In genomic region chr1:64944746-64945145, GRCm38 (mm10) we compare ENCODE assay signal across 22 mouse cellular contexts.
"Had no signal": no experiment of that assay in that cellular context is flagged by ENCODE, and none has a peak within 500 bp of the region (broad histone marks: within the 10 kb centered on the region; RNA-seq: fewer than 3 reads in every experiment).

No protein-coding gene starts in this region.

- H3K27ac ChIP-seq: kidney, postnatal 0 days; limb, embryonic 10.5 days; limb, embryonic 13.5 days; liver, embryonic 12.5 days; liver, embryonic 15.5 days; lung, embryonic 15.5 days; midbrain, embryonic 12.5 days; midbrain, embryonic 15.5 days; neural tube, embryonic 13.5 days; stomach, postnatal 0 days had no signal

- H3K27me3 ChIP-seq: limb, embryonic 13.5 days; liver, embryonic 12.5 days; liver, embryonic 15.5 days; lung, embryonic 15.5 days; midbrain, embryonic 12.5 days; midbrain, embryonic 15.5 days; neural tube, embryonic 13.5 days had no signal

- H3K4me2 ChIP-seq: limb, embryonic 13.5 days; liver, embryonic 12.5 days; liver, embryonic 15.5 days; lung, embryonic 15.5 days; midbrain, embryonic 12.5 days; midbrain, embryonic 15.5 days; neural tube, embryonic 13.5 days had no signal

- H3K4me1 ChIP-seq: limb, embryonic 10.5 days; limb, embryonic 13.5 days; midbrain, embryonic 15.5 days had no signal

- H3K9ac ChIP-seq: limb, embryonic 13.5 days; liver, embryonic 12.5 days; liver, embryonic 15.5 days; lung, embryonic 15.5 days; midbrain, embryonic 12.5 days; midbrain, embryonic 15.5 days; neural tube, embryonic 13.5 days had no signal

- H3K9me3 ChIP-seq: limb, embryonic 10.5 days; limb, embryonic 13.5 days; liver, embryonic 15.5 days; lung, embryonic 15.5 days; midbrain, embryonic 12.5 days; midbrain, embryonic 15.5 days; neural tube, embryonic 13.5 days had no signal

- DNase-seq: kidney, adult 2 months; kidney, postnatal 25 days; layer of hippocampus, adult 9-11 months; liver; lung, adult 18-20 months; lung, postnatal 10 days; lung, postnatal 4 days; right cerebral cortex, postnatal 4 days; thymus, adult 2 months; thymus, postnatal 14 days had no signal

- H3K36me3 ChIP-seq: liver, embryonic 15.5 days; lung, embryonic 15.5 days; midbrain, embryonic 15.5 days had no signal

- H3K4me3 ChIP-seq: layer of hippocampus, adult 2 months; limb, embryonic 10.5 days; limb, embryonic 13.5 days; liver, embryonic 12.5 days; liver, embryonic 15.5 days; lung, embryonic 15.5 days; midbrain, embryonic 12.5 days; midbrain, embryonic 15.5 days; neural tube, embryonic 13.5 days had no signal

- ATAC-seq: intestine, postnatal 0 days; liver, embryonic 12.5 days; midbrain, embryonic 15.5 days had no signal
